Mouse (Mus musculus) CH12.LX (cell line): ENCODE measurements around the gene Fcer1g.

Experiments used
- CHD2 ChIP-seq: IDR thresholded peaks from 2 replicates; pipeline ENCODE4 v1.6.1; 2011; ENCODE audit warnings: low read length, improper control_type of control experiment
- CTCF ChIP-seq, 2 experiments: IDR thresholded peaks in 1 of 2; conservative IDR thresholded peaks in 1 of 2; 2 replicates each; pipeline ENCODE4 v1.5.1; 2011 to 2012; ENCODE audit warnings: low read depth in 2 of 2, low read length in 2 of 2, improper control_type of control experiment in 1 of 2, inconsistent platforms in 1 of 2, mild to moderate bottlenecking in 1 of 2, moderate library complexity in 1 of 2
- EP300 ChIP-seq: IDR thresholded peaks from 2 replicates; pipeline ENCODE4 v1.6.1; 2011; ENCODE audit warnings: low read length, improper control_type of control experiment
- HCFC1 ChIP-seq: IDR thresholded peaks from 2 replicates; pipeline ENCODE4 v1.6.1; 2012; ENCODE audit warnings: low read depth, mild to moderate bottlenecking, inconsistent platforms, low read length, improper control_type of control experiment
- JUN ChIP-seq: IDR thresholded peaks from 2 replicates; pipeline ENCODE4 v1.6.1; 2011; ENCODE audit warnings: low read depth, mild to moderate bottlenecking, low read length, improper control_type of control experiment, moderate library complexity; ENCODE audit not compliant: insufficient read depth
- KAT2A ChIP-seq: IDR thresholded peaks from 2 replicates; pipeline ENCODE4 v1.6.1; 2012; ENCODE audit warnings: low read length, improper control_type of control experiment, inconsistent platforms; ENCODE audit not compliant: insufficient replicate concordance
- MYC ChIP-seq: IDR thresholded peaks from 2 replicates; pipeline ENCODE4 v1.6.1; 2011; ENCODE audit warnings: low read depth, mild to moderate bottlenecking, improper control_type of control experiment, low read length
- POLR2A ChIP-seq: IDR thresholded peaks from 2 replicates; pipeline ENCODE4 v1.6.1; 2011; ENCODE audit warnings: low read depth, mild to moderate bottlenecking, improper control_type of control experiment, low read length
- POLR2AphosphoS2 ChIP-seq: IDR thresholded peaks from 2 replicates; pipeline ENCODE4 v1.6.1; 2011; ENCODE audit warnings: low read depth, low read length, improper control_type of control experiment
- SIN3A ChIP-seq: IDR thresholded peaks from 2 replicates; pipeline ENCODE4 v1.6.1; 2012; ENCODE audit warnings: low read length, improper control_type of control experiment, inconsistent platforms
- ZC3H11A ChIP-seq: IDR thresholded peaks from 2 replicates; pipeline ENCODE4 v1.6.1; 2012; ENCODE audit warnings: low read depth, mild to moderate bottlenecking, inconsistent platforms, low read length, improper control_type of control experiment

GRCm38 (mm10) chr1:171203471-171204248, 30.5 kb downstream of the Fcer1g start:
- TF ChIP-seq CHD2 (no peak), ZC3H11A (no peak), HCFC1 (no peak), SIN3A (no peak), POLR2A (no peak), POLR2AphosphoS2 (no peak), MYC (no peak), KAT2A (no peak), CTCF (conservative IDR thresholded peaks at IDR 0.05 in 1 of 2, IDR thresholded peaks at IDR 0.05 in 1 of 2; ENCODE audit: low read depth in 2 of 2, low read length in 2 of 2) (no peak), JUN (no peak), EP300 (no peak)
